Comparison of ENCODE assay signal across 8 mouse cellular contexts in genomic region chrX:99522830-99523229, GRCm38 (mm10). TPM values are rescaled to one million over a fixed set of nuclear protein-coding genes. Genes with fewer than 3 reads are reported as not detected.
DNase-seq lines count a peak whose midpoint lies in the region; ATAC-seq lines count a peak whose summit lies in the region.
"Had no signal": no experiment of that assay in that cellular context is flagged by ENCODE, and none has a peak within 500 bp of the region (broad histone marks: within the 10 kb centered on the region; RNA-seq: fewer than 3 reads in every experiment).

No protein-coding gene starts in this region.

- no peaks in the 10 kb centered on the region for H3K36me3 ChIP-seq in intestine, embryonic 16.5 days (ENCODE audit: control insufficient read depth, insufficient read depth, low read length)
- H3K36me3 ChIP-seq in midbrain, embryonic 15.5 days (replicated peaks) = no peaks in the 10 kb centered on the region

- WGBS in intestine, embryonic 16.5 days = 11% methylated on average over 5 of the region's 5 CpGs
- WGBS in midbrain, embryonic 15.5 days = 16% methylated on average over 5 of the region's 5 CpGs

- no peak overlapping the region for H3K9ac ChIP-seq in intestine, embryonic 16.5 days (ENCODE audit: low read depth, low read length)
- H3K9ac ChIP-seq in midbrain, embryonic 15.5 days = no peak overlapping the region

- H3K4me2 ChIP-seq in intestine, embryonic 16.5 days (ENCODE audit: low read depth, low read length) = no peak overlapping the region
- no peak overlapping the region for H3K4me2 ChIP-seq in midbrain, embryonic 15.5 days

- ATAC-seq in frontal cortex, adult (ENCODE audit: low TSS enrichment) = peak; percentile 68
- peak; percentile 62; the same call in 1 of the 2 replicates for ATAC-seq in intestine, embryonic 16.5 days
- ATAC-seq in midbrain, embryonic 15.5 days (replicated peaks) = peak; percentile 70

- peak; percentile 31 for DNase-seq in WW6 (ENCODE audit: low read depth, low spot score)
- peak; percentile 63 for DNase-seq in cerebellum, adult 8-10 months
- DNase-seq in left cerebral cortex, postnatal 36 days (ENCODE audit: low spot score in 2 of 2) = peak; percentile 37 to 61
- peak; percentile 7 to 47 for DNase-seq in spleen, postnatal 14 days (ENCODE audit: low spot score in 2 of 2)

- H3K27ac ChIP-seq in intestine, embryonic 16.5 days (ENCODE audit: low read length) = no peak overlapping the region
- peak overlapping the region; percentile 25; the same call in 1 of the 2 replicates for H3K27ac ChIP-seq in midbrain, embryonic 15.5 days
- H3K27ac ChIP-seq: macrophage had no signal

- no peak overlapping the region for H3K4me3 ChIP-seq in intestine, embryonic 16.5 days (ENCODE audit: low read length)
- H3K4me3 ChIP-seq in midbrain, embryonic 15.5 days = no peak overlapping the region

- H3K4me1 ChIP-seq in intestine, embryonic 16.5 days (ENCODE audit: control insufficient read depth, insufficient read depth, low read length) = no peaks in the 10 kb centered on the region
- peaks cover 5% of the 10 kb centered on the region; the same call in 1 of the 2 replicates for H3K4me1 ChIP-seq in midbrain, embryonic 15.5 days

- no peaks in the 10 kb centered on the region for H3K9me3 ChIP-seq in intestine, embryonic 16.5 days (ENCODE audit: control insufficient read depth, low read length)
- H3K9me3 ChIP-seq in midbrain, embryonic 15.5 days = no peaks in the 10 kb centered on the region

- peaks cover 9% of the 10 kb centered on the region; the same call in 1 of the 2 replicates for H3K27me3 ChIP-seq in intestine, embryonic 16.5 days (replicated peaks; ENCODE audit: control insufficient read depth, insufficient read depth, low read length)
- peaks cover 17% of the 10 kb centered on the region; the same call in 1 of the 2 replicates for H3K27me3 ChIP-seq in midbrain, embryonic 15.5 days (replicated peaks)

- intact Hi-C loops in left cerebral cortex, postnatal 36 days (cut with DNase I) = loop anchor here (1.0 to 10.0 kb wide), 3 partner anchors 86 to 388 kb away; no protein-coding TSS in a partner anchor

RNA-seq across cellular contexts. Expression of gene Pja1, which starts 51.8 kb away (rescaled TPM):
- 146 and 162 TPM in 2 replicates for polyA plus RNA-seq in intestine, embryonic 16.5 days (2015; fragmentation: Nextera tagmentation; extraction: Ambion mirVana)
- total RNA-seq in left cerebral cortex, postnatal 36 days (2021) = 100 to 1,000 TPM; 203 TPM
- polyA plus RNA-seq in midbrain, embryonic 15.5 days (2015; fragmentation: Nextera tagmentation; extraction: Ambion mirVana) = 374 and 387 TPM in 2 replicates
